Mouse (Mus musculus) intestine, postnatal 0 days (tissue): ENCODE measurements around the gene H2-Ke6. TPM values are rescaled to one million over a fixed set of nuclear protein-coding genes. Genes with fewer than 3 reads are reported as not detected.

Source experiments
- ATAC-seq: fragments of 200-750 bp; cut with Nextera tagmentation; 2 replicates; pipeline ENCODE4 v1.8.0; 2017; ENCODE audit warnings: mild to moderate bottlenecking, moderate TSS enrichment, moderate library complexity
- H3K27ac ChIP-seq: fragments of 300-500 bp; sonication (generic); 2 replicates; pipeline ENCODE4 v1.5.1; 2014; ENCODE audit warnings: mild to moderate bottlenecking, low read depth, low read length, moderate library complexity
- H3K27me3 ChIP-seq: fragments of 300-500 bp; sonication (generic); replicated peaks from 2 replicates; pipeline ENCODE4 v1.6.1; 2014; ENCODE audit warnings: low read length, mixed read lengths; ENCODE audit not compliant: control insufficient read depth, insufficient read depth
- H3K36me3 ChIP-seq: fragments of 300-500 bp; sonication (generic); 2 replicates; pipeline ENCODE4 v1.6.1; 2014; ENCODE audit warnings: mild to moderate bottlenecking, moderate library complexity; ENCODE audit not compliant: control insufficient read depth, insufficient read depth
- H3K4me1 ChIP-seq: fragments of 300-500 bp; sonication (generic); replicated peaks from 2 replicates; pipeline ENCODE4 v1.6.1; 2014; ENCODE audit warnings: antibody characterized with exemption, low read length, mixed read lengths; ENCODE audit not compliant: control insufficient read depth, insufficient read depth
- H3K4me2 ChIP-seq: fragments of 300-500 bp; sonication (generic); replicated peaks from 2 replicates; pipeline ENCODE4 v1.6.1; 2014; ENCODE audit warnings: low read depth, mild to moderate bottlenecking, moderate library complexity
- H3K4me3 ChIP-seq: fragments of 300-500 bp; sonication (generic); 2 replicates; pipeline ENCODE4 v1.5.1; 2014; ENCODE audit warnings: low read depth, low read length
- H3K9ac ChIP-seq: fragments of 300-500 bp; sonication (generic); 2 replicates; pipeline ENCODE4 v1.6.1; 2014; ENCODE audit warnings: mild to moderate bottlenecking, low read depth, low read length
- H3K9me3 ChIP-seq: fragments of 300-500 bp; sonication (generic); 2 replicates; pipeline ENCODE4 v1.6.1; 2016; ENCODE audit warnings: mixed run types; ENCODE audit not compliant: control insufficient read depth
- CTCF ChIP-seq: sonication (generic); IDR thresholded peaks from 2 replicates; pipeline ENCODE4 v1.5.1; 2016; ENCODE audit warnings: low read depth, mild to moderate bottlenecking, control low read depth, antibody characterized with exemption, moderate library complexity
- WGBS: fragments of 180-500 bp; shearing (Covaris S2); extraction: QIAGEN DNeasy Blood & Tissue Kit; methylation state at CpG from one replicate; pipeline ENCODE4 v1.1.7; 2014; 5-methylcytosine and 5-hydroxymethylcytosine counted together
- polyA plus RNA-seq: library from polyadenylated mRNA; unstranded; fragments of >200 nt; fragmentation: Nextera tagmentation; extraction: Ambion mirVana; gene quantifications from 2 replicates; pipeline ENCODE4 v1.2.1, GENCODE M21; 2015

H2-Ke6 gene
- polyA plus RNA-seq, 1 experiment from 2014 or later, result 59.8 TPM

DNA sequence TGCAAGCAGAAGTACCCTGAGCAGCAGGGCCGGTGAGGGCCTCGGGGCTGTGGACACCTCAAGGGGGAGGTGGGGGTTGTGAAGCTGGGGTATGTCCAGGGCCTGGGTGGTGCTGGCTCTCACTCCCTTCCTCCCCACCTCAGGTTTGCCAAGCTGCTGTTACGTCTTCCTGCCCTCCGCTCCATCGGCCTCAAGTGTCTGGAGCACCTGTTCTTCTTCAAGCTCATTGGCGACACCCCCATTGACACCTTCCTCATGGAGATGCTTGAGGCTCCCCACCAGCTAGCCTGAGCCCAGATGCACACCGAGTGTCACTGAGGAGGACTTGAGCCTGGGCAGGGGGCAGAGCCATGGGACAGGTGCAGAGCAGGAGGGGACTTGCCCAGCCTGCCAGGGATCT lies 9.4 kb upstream of the H2-Ke6 start:
- no peak for ATAC-seq

DNA sequence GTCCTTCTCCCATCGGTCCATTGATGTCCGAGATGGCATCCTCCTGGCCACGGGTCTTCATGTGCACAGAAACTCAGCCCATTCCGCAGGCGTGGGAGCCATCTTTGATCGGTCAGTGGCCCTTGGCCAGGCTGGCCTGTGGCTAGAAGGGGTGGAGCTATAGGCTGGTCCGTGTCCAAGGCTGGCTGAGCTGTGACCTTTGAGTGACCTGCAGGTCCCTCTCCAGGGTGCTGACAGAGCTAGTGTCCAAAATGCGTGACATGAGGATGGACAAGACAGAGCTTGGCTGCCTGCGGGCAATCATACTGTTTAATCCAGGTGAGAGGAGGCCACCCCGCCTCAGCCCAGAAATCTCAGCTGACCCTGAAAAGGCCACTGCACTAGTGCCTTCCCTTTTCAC lies 8.8 kb upstream of the H2-Ke6 start:
- Histone ChIP-seq H3K4me2 (no peak overlapping the region), H3K9ac (no peak overlapping the region), H3K27ac (no peak overlapping the region), H3K27me3 (0 out of 2 replicates have a peak, but pooled peaks cover 6% of the 10 kb centered on the region), H3K36me3 (peaks cover 28% of the 10 kb centered on the region), H3K4me3 (no peak overlapping the region), H3K4me1 (no peaks in the 10 kb centered on the region; the same call in 1 of the 2 replicates), H3K9me3 (no peaks in the 10 kb centered on the region)
- 87% methylated on average over 10 of the region's 10 CpGs for WGBS
- ATAC-seq, result no peak
- TF ChIP-seq CTCF, result no peak

More for the DNA sequence above, 9.4 kb upstream of the H2-Ke6 start:
- TF ChIP-seq CTCF, result no peak
- Histone ChIP-seq H3K27me3 (0 out of 2 replicates have a peak, but pooled peaks cover 6% of the 10 kb centered on the region), H3K4me3 (no peak overlapping the region), H3K4me2 (no peak overlapping the region), H3K9ac (no peak overlapping the region), H3K4me1 (no peaks in the 10 kb centered on the region; the same call in 1 of the 2 replicates), H3K9me3 (no peaks in the 10 kb centered on the region), H3K27ac (no peak overlapping the region), H3K36me3 (peaks cover 28% of the 10 kb centered on the region)
- WGBS, result 87% methylated on average over 7 of the region's 7 CpGs

- no peak overlapping the region for H3K4me2 ChIP-seq
- peaks cover 28% of the 10 kb centered on the region for H3K36me3 ChIP-seq
- H3K9ac ChIP-seq, result no peak overlapping the region
- peaks cover 1% of the 10 kb centered on the region; the same call in 1 of the 2 replicates for H3K4me1 ChIP-seq
- H3K4me3 ChIP-seq, result no peak overlapping the region
- no peak overlapping the region for H3K27ac ChIP-seq
- 0 out of 2 replicates have a peak, but pooled peaks cover 6% of the 10 kb centered on the region for H3K27me3 ChIP-seq
- 89% methylated on average over 8 of the region's 9 CpGs for WGBS
- no peaks in the 10 kb centered on the region for H3K9me3 ChIP-seq
- TF ChIP-seq CTCF, result no peak
- no peak for ATAC-seq
Observed at GRCm38 (mm10) chr17:34035517-34035916, 7.7 kb upstream of the H2-Ke6 start.

DNA sequence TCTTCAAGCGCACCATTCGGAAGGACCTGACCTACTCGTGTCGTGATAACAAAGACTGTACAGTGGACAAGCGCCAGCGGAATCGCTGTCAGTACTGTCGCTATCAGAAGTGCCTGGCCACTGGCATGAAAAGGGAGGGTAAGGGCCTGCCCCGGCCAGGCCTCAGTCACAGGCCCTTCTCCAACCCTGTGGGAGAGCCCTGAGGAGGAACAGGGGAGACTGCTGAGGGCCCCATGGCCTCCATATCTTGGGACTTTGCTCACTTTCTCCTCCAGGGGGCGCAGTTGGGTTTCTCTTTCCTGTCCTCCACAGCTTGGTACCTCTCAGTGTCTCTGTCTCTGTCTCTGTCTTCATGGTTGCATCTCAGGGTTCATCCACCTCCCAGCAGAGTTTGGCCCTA lies 6.2 kb upstream of the H2-Ke6 start:
- H3K4me1 ChIP-seq, result peaks cover 7% of the 10 kb centered on the region; the same call in 1 of the 2 replicates
- no peak overlapping the region for H3K27ac ChIP-seq
- peaks cover 41% of the 10 kb centered on the region for H3K36me3 ChIP-seq
- no peak overlapping the region for H3K4me2 ChIP-seq
- peak; percentile 81 for TF ChIP-seq CTCF
- H3K9ac ChIP-seq, result no peak overlapping the region
- H3K9me3 ChIP-seq, result no peaks in the 10 kb centered on the region
- ATAC-seq, result no peak
- WGBS, result 79% methylated on average over 10 of the region's 10 CpGs
- 0 out of 2 replicates have a peak, but pooled peaks cover under 1% of the 10 kb centered on the region for H3K27me3 ChIP-seq
- H3K4me3 ChIP-seq, result no peak overlapping the region

- H3K4me1 ChIP-seq, result 0 out of 2 replicates have a peak, but pooled peaks cover 7% of the 10 kb centered on the region
- H3K27ac ChIP-seq, result no peak overlapping the region
- H3K9me3 ChIP-seq, result no peaks in the 10 kb centered on the region
- H3K9ac ChIP-seq, result no peak overlapping the region
- no peaks in the 10 kb centered on the region for H3K27me3 ChIP-seq
- peaks cover 47% of the 10 kb centered on the region for H3K36me3 ChIP-seq
- H3K4me2 ChIP-seq, result no peak overlapping the region; the same call in none of the 2 replicates
- 84% methylated on average over 9 of the region's 9 CpGs for WGBS
- H3K4me3 ChIP-seq, result no peak overlapping the region
- TF ChIP-seq CTCF, result no peak; the same call in 1 of the 2 replicates
- ATAC-seq, result no peak
Observed at GRCm38 (mm10) chr17:34033441-34033840, 5.6 kb upstream of the H2-Ke6 start.

DNA sequence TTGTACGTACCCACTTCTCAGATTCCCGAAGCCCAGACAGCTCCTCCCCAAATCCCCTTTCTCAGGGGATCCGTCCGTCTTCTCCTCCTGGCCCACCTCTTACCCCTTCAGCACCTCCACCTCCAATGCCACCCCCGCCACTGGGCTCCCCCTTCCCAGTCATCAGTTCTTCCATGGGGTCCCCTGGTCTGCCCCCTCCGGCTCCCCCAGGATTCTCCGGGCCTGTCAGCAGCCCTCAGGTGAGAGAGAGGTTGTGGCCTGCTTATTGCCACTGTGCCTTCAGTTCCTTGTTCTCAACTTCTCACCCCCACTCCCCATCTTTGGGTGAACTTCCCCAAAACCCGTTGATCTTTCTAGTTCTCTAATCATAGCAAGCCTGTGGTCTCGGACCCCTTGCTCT lies 4.9 kb upstream of the H2-Ke6 start:
- Histone ChIP-seq H3K4me3 (peak overlapping the region; percentile 70), H3K4me1 (0 out of 2 replicates have a peak, but pooled peaks cover 10% of the 10 kb centered on the region), H3K27me3 (no peaks in the 10 kb centered on the region), H3K9me3 (no peaks in the 10 kb centered on the region), H3K36me3 (peaks cover 49% of the 10 kb centered on the region), H3K27ac (peak overlapping the region; percentile 94; the same call in 1 of the 2 replicates), H3K4me2 (peak overlapping the region; percentile 87), H3K9ac (peak overlapping the region; percentile 86)
- 57% methylated on average over 9 of the region's 9 CpGs for WGBS
- no peak for TF ChIP-seq CTCF
- no peak for ATAC-seq
